Mouse (Mus musculus) kidney, postnatal 4 days (tissue): ENCODE measurements around the gene Klhl22.

Experiments
- DNase-seq, 2 experiments: peaks; one replicate each; pipeline ENCODE4 v3.0.0; 2021; ENCODE audit warnings: mixed read lengths in 2 of 2

The Klhl22 gene

DNA sequence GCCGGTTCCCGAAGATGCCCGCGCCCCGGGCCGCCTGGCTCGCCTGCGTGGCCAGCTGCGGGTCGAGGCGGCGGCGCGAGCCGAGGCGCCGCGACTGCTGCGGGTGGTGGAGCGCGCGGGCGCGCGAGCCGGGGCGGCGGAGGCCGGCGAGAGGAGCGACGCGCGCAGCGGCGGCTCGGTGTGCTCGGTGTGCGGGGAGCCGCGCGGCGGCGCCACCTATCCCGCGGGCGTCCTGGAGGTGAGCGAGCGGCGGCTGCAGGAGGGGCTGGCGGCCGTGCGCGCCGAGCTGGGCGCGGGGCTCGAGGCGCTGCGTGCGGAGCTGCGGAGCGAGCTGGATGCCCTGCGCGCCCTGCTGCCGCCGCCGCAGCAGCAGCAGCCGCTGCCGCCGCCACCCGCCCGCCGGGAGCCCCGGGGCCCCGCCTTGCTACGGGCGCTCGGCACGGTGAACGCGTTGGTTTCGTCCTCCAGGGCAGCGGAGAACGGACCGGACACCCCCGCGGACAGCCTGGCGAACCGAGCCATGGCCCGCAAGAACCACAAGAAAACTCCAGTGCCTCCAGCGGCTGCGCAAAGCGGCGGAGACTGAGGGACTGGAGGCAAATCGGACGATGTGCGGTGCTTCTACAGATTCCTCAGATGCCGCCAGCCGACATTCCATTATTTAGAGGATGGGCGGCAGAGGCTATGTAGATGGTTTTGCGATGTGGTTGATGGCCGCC, 74.4 kb downstream of the Klhl22 start:
- DNase-seq: peak; percentile 58 to 66

DNA sequence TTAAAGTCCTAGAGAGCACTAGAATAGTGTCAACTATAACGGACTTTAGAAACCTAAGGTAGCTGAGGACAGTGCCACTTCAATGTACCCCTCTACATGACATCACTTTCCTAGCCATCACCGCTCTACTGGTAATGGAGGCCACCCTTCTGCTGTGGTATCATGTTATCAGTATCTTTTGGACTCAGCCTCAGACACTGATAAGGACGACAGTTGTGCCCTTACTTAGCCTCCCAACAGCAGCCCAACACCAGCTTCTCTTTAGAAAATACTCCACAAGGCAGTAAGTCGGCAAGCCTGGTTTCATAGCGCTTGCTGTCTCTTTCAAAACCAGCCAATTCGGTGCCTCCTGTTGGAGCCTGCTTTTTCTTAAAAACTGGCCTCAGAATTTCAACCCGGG, 75.1 kb downstream of the Klhl22 start:
- DNase-seq: no peak

DNA sequence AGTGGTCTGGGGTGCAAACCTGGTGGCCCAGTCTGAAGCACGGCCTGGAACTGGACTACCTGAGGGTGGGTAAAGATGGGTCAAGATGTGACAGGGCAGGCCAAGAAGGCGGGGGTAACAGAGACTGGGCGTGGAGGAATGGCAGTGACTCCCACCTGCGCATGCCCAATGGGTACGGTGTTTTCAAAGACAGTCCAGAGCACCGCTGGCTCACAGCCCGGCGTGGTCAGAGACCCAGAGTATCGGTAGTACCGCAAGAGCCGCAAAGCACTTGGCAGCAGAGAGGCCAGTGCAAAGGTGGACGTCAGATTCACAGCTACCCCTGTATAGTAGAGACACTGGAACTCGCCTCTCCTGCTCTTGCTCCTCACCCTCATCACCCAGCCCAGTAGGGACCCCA, 76.1 kb downstream of the Klhl22 start:
- peak in 1 of 2 experiments; percentile 40 for DNase-seq

DNA sequence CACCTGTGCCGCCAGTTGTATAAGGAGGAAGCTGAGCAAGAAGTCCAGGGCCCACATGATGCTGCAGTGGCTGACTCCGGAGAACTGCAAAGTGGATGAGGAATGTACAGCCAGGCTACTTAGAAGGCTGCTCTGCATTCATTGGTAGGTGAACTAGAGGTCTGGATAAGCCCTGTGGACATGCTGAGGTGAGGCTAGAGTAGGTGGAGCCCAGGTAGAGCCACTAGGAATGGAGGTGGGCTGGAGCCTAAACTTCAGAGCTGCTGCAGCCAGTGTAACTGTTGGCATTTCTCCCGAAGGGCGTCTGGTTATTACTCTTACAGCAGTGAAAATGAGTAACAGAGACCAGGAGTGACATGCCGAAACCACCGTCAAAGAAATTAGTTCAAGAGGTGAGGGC, 78.6 kb downstream of the Klhl22 start, which contains the start of gene Car15:
Gene Car15, minus strand, starts transcription at position 314 of the 400 bp plus-strand sequence.
- peak in 1 of 2 experiments; percentile 37 for DNase-seq

DNA sequence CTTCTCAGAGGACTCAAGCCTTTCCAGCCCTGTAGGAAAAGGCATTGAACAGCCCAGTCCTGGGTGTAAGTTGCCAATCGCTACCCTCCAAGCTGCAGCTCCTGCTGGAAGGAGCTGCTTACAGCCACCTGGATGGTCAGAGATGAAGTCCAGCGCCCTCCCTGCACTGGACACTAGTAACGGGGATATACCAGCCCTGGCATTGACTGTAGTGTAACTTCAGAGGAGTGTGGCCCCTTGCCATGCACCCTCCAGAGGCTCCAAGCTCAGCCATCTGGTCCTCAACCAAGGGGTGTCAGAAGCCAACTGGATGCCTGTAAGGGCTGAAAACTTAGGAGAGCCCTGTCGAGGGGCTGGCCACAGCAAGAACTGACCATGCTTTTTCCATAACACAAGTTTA, 80.6 kb downstream of the Klhl22 start:
- DNase-seq: no peak

DNA sequence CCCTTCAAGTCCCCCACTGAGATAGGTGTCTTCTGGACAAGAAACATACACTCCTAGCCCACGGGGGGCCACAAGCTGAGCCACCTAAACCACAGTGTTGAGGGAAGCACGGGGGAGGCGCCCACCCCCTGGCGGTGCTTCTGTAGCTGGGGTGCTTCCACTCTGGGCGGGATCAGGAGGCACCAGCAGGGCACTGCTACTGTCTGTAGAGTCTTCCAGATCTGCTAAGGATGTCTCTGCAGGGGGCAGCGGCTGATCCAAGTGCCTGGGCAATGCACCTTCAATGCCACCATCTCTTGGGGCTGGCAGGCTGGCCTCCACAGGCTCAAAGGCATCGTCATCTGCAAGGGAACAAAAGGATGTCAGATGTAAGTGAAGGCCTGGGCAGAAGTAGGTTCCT, 83.0 kb downstream of the Klhl22 start:
- no peak for DNase-seq
